Mouse (Mus musculus) hindbrain, embryonic 14.5 days (tissue): Measurements from ENCODE around the gene Rph3al. TPM values are rescaled to one million over a fixed set of nuclear protein-coding genes. Genes with fewer than 3 reads are reported as not detected.

Experiments
- ATAC-seq: fragments of 200-750 bp; cut with Nextera tagmentation; 2 replicates; pipeline ENCODE4 v1.8.0; 2017; ENCODE audit warnings: moderate number of reproducible peaks, mild to moderate bottlenecking, moderate TSS enrichment, moderate library complexity; ENCODE audit not compliant: low FRiP score
- DNase-seq: peaks from one replicate; pipeline ENCODE4 v3.0.0-alpha.2; 2015; ENCODE audit warnings: low spot score
- H3K27ac ChIP-seq: fragments of 300-500 bp; sonication (generic); 2 replicates; pipeline ENCODE4 v1.5.1; 2014; ENCODE audit warnings: mild to moderate bottlenecking, moderate library complexity
- H3K27me3 ChIP-seq: fragments of 300-500 bp; sonication (generic); 2 replicates; pipeline ENCODE4 v1.6.1; 2014; ENCODE audit warnings: mild to moderate bottlenecking, low read length, mixed read lengths; ENCODE audit not compliant: control insufficient read depth, insufficient read depth
- H3K36me3 ChIP-seq: fragments of 300-500 bp; sonication (generic); replicated peaks from 2 replicates; pipeline ENCODE4 v1.6.1; 2014; ENCODE audit not compliant: control insufficient read depth, insufficient read depth
- H3K4me1 ChIP-seq: fragments of 300-500 bp; sonication (generic); replicated peaks from 2 replicates; pipeline ENCODE4 v1.6.1; 2014; ENCODE audit warnings: antibody characterized with exemption, low read length, mixed read lengths; ENCODE audit not compliant: control insufficient read depth, insufficient read depth
- H3K4me2 ChIP-seq: fragments of 300-500 bp; sonication (generic); replicated peaks from 2 replicates; pipeline ENCODE4 v1.6.1; 2014; ENCODE audit warnings: mild to moderate bottlenecking, moderate library complexity
- H3K4me3 ChIP-seq: fragments of 300-500 bp; sonication (generic); replicated peaks from 2 replicates; pipeline ENCODE4 v1.5.1; 2014; ENCODE audit warnings: mild to moderate bottlenecking, low read length
- H3K9ac ChIP-seq: fragments of 300-500 bp; sonication (generic); 2 replicates; pipeline ENCODE4 v1.6.1; 2014
- H3K9me3 ChIP-seq: fragments of 300-500 bp; sonication (generic); 2 replicates; pipeline ENCODE4 v1.6.1; 2016; ENCODE audit warnings: low read length; ENCODE audit not compliant: control insufficient read depth
- WGBS: fragments of 180-500 bp; shearing (Covaris S2); extraction: QIAGEN DNeasy Blood & Tissue Kit; methylation state at CpG from one replicate; pipeline ENCODE4 v1.1.7; 2014; 5-methylcytosine and 5-hydroxymethylcytosine counted together
- polyA plus RNA-seq: library from polyadenylated mRNA; unstranded; fragments of >200 nt; fragmentation: Nextera tagmentation; extraction: Ambion mirVana; gene quantifications from 2 replicates; pipeline ENCODE4 v1.2.1, GENCODE M21; 2014

The Rph3al gene
- polyA plus RNA-seq, 1 experiment from 2014 or later: 2.9 TPM

GRCm38 (mm10) chr11:75904501-75904900 lies 33.7 kb downstream of the Rph3al start:
- Histone ChIP-seq H3K36me3 (no peaks in the 10 kb centered on the region), H3K9me3 (no peaks in the 10 kb centered on the region), H3K4me3 (no peak overlapping the region), H3K4me2 (no peak overlapping the region), H3K4me1 (peaks cover 18% of the 10 kb centered on the region), H3K9ac (no peak overlapping the region), H3K27me3 (no peaks in the 10 kb centered on the region), H3K27ac (no peak overlapping the region)
- DNase-seq (no peak), ATAC-seq (no peak)
- 13% methylated on average over 5 of the region's 5 CpGs for WGBS

GRCm38 (mm10) chr11:75903486-75903885 lies 34.7 kb downstream of the Rph3al start:
- no peak overlapping the region for H3K27ac ChIP-seq
- no peak overlapping the region for H3K4me3 ChIP-seq
- no peaks in the 10 kb centered on the region for H3K9me3 ChIP-seq
- no peaks in the 10 kb centered on the region for H3K27me3 ChIP-seq
- ATAC-seq (no peak), DNase-seq (no peak)
- H3K4me1 ChIP-seq: peaks cover 21% of the 10 kb centered on the region
- H3K9ac ChIP-seq: no peak overlapping the region
- no peaks in the 10 kb centered on the region for H3K36me3 ChIP-seq
- WGBS: 80% methylated on average over 3 of the region's 3 CpGs
- H3K4me2 ChIP-seq: no peak overlapping the region

- Histone ChIP-seq H3K27ac (no peak overlapping the region), H3K9ac (no peak overlapping the region)
- no peak for DNase-seq
Measured at GRCm38 (mm10) chr11:75901339-75901738, 36.9 kb downstream of the Rph3al start.

GRCm38 (mm10) chr11:75899676-75900075 lies 38.6 kb downstream of the Rph3al start:
- DNase-seq: peak; percentile 45
- no peaks in the 10 kb centered on the region for H3K27me3 ChIP-seq
- H3K4me3 ChIP-seq: no peak overlapping the region
- no peaks in the 10 kb centered on the region for H3K36me3 ChIP-seq
- ATAC-seq: 0 out of 2 replicates have a peak, but pooled peaks have one; percentile 50
- H3K27ac ChIP-seq: no peak overlapping the region
- H3K9ac ChIP-seq: no peak overlapping the region
- H3K9me3 ChIP-seq: no peaks in the 10 kb centered on the region
- WGBS: 27% methylated on average over 9 of the region's 9 CpGs
- no peak overlapping the region for H3K4me2 ChIP-seq
- peaks cover 25% of the 10 kb centered on the region for H3K4me1 ChIP-seq

More at GRCm38 (mm10) chr11:75901339-75901738, 36.9 kb downstream of the Rph3al start:
- no peak overlapping the region for H3K4me2 ChIP-seq
- no peaks in the 10 kb centered on the region for H3K36me3 ChIP-seq
- H3K9me3 ChIP-seq: no peaks in the 10 kb centered on the region
- peaks cover 21% of the 10 kb centered on the region for H3K4me1 ChIP-seq
- WGBS: 36% methylated on average over 6 of the region's 6 CpGs
- no peak overlapping the region for H3K4me3 ChIP-seq
- no peak for ATAC-seq
- H3K27me3 ChIP-seq: no peaks in the 10 kb centered on the region

- Histone ChIP-seq H3K4me3 (no peak overlapping the region), H3K9ac (no peak overlapping the region), H3K36me3 (no peaks in the 10 kb centered on the region), H3K27ac (no peak overlapping the region), H3K27me3 (no peaks in the 10 kb centered on the region), H3K4me1 (peaks cover 27% of the 10 kb centered on the region), H3K9me3 (no peaks in the 10 kb centered on the region), H3K4me2 (no peak overlapping the region)
- DNase-seq (no peak), ATAC-seq (no peak)
- WGBS: 91% methylated on average over 9 of the region's 9 CpGs
Measured at GRCm38 (mm10) chr11:75898532-75898931, 39.7 kb downstream of the Rph3al start.

- H3K9ac ChIP-seq: no peak overlapping the region
- H3K27me3 ChIP-seq: no peaks in the 10 kb centered on the region
- H3K9me3 ChIP-seq: no peaks in the 10 kb centered on the region
- DNase-seq (no peak), ATAC-seq (no peak)
- H3K27ac ChIP-seq: no peak overlapping the region
- 52% methylated on average over 12 of the region's 12 CpGs for WGBS
- peaks cover 19% of the 10 kb centered on the region for H3K4me1 ChIP-seq
- no peak overlapping the region for H3K4me2 ChIP-seq
- H3K4me3 ChIP-seq: no peak overlapping the region
- H3K36me3 ChIP-seq: no peaks in the 10 kb centered on the region
Measured at GRCm38 (mm10) chr11:75894791-75895420, 43.3 kb downstream of the Rph3al start.

- H3K4me2 ChIP-seq: no peak overlapping the region
- H3K9ac ChIP-seq: no peak overlapping the region
- no peaks in the 10 kb centered on the region for H3K36me3 ChIP-seq
- 61% methylated on average over 2 of the region's 2 CpGs for WGBS
- H3K4me3 ChIP-seq: no peak overlapping the region
- no peak overlapping the region for H3K27ac ChIP-seq
- DNase-seq (no peak), ATAC-seq (no peak)
- H3K9me3 ChIP-seq: no peaks in the 10 kb centered on the region
- H3K27me3 ChIP-seq: no peaks in the 10 kb centered on the region
- peaks cover 13% of the 10 kb centered on the region; the same call in 1 of the 2 replicates for H3K4me1 ChIP-seq
Measured at GRCm38 (mm10) chr11:75893956-75894355, 44.3 kb downstream of the Rph3al start.

- no peaks in the 10 kb centered on the region for H3K4me1 ChIP-seq
- H3K27ac ChIP-seq: no peak overlapping the region
- H3K4me2 ChIP-seq: no peak overlapping the region
- H3K36me3 ChIP-seq: no peaks in the 10 kb centered on the region
- ATAC-seq (no peak), DNase-seq (no peak)
- H3K9ac ChIP-seq: no peak overlapping the region
- 78% methylated on average over 3 of the region's 3 CpGs for WGBS
- no peaks in the 10 kb centered on the region for H3K9me3 ChIP-seq
- no peak overlapping the region for H3K4me3 ChIP-seq
- no peaks in the 10 kb centered on the region for H3K27me3 ChIP-seq
Measured at GRCm38 (mm10) chr11:75887349-75887748, 50.9 kb downstream of the Rph3al start.

- ATAC-seq: no peak
- no peaks in the 10 kb centered on the region for H3K9me3 ChIP-seq
Measured at GRCm38 (mm10) chr11:75881234-75881633, 57.0 kb downstream of the Rph3al start.

GRCm38 (mm10) chr11:75880064-75880463 lies 58.2 kb downstream of the Rph3al start:
- DNase-seq (no peak), ATAC-seq (no peak)
- Histone ChIP-seq H3K4me2 (no peak overlapping the region), H3K9ac (no peak overlapping the region), H3K27ac (no peak overlapping the region), H3K9me3 (no peaks in the 10 kb centered on the region), H3K36me3 (no peaks in the 10 kb centered on the region), H3K27me3 (no peaks in the 10 kb centered on the region), H3K4me1 (no peaks in the 10 kb centered on the region), H3K4me3 (no peak overlapping the region)
- WGBS: 60% methylated on average over 8 of the region's 8 CpGs

More at GRCm38 (mm10) chr11:75881234-75881633, 57.0 kb downstream of the Rph3al start:
- H3K4me1 ChIP-seq: no peaks in the 10 kb centered on the region
- H3K4me2 ChIP-seq: no peak overlapping the region
- H3K27me3 ChIP-seq: no peaks in the 10 kb centered on the region
- H3K9ac ChIP-seq: no peak overlapping the region
- 89% methylated on average over 3 of the region's 3 CpGs for WGBS
- H3K36me3 ChIP-seq: no peaks in the 10 kb centered on the region
- H3K27ac ChIP-seq: no peak overlapping the region
- H3K4me3 ChIP-seq: no peak overlapping the region
- no peak for DNase-seq
